In the genomic region with DNA sequence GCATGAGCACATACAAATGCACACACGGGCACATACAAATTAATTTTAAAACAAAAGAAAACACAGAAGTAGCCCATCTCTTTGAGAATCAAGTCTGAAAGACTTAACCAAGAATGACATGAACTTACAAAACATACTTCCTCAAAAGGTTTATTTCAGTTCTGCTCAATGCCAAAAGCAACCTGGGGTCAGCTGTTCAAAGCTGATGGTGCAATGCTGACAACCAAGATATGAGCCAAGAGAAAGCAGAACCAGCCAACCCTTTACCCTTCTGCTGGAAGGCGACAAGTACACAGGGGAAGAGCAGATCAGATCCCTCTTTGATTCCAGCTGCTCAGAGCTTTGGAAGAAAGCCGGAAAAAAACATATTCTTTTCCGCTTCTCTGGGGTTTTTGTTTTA, we compare ENCODE assay signal across 9 mouse cellular contexts. TPM values are rescaled to one million over a fixed set of nuclear protein-coding genes. Genes with fewer than 3 reads are reported as not detected.
DNase-seq lines count a peak whose midpoint lies in the region; ATAC-seq and TF ChIP-seq lines count a peak whose summit lies in the region.
"Had no signal": no experiment of that assay in that cellular context is flagged by ENCODE, and none has a peak within 500 bp of the region (broad histone marks: within the 10 kb centered on the region; RNA-seq: fewer than 3 reads in every experiment).

No protein-coding gene starts in this region.

- H3K36me3 ChIP-seq in liver, embryonic 16.5 days (ENCODE audit: control insufficient read depth, insufficient read depth): no peaks in the 10 kb centered on the region
- H3K36me3 ChIP-seq in splenic B cell, adult 2 months (ENCODE audit: control insufficient read depth, insufficient read depth, low read length, poor library complexity, severe bottlenecking): no peaks in the 10 kb centered on the region
- H3K36me3 ChIP-seq in kidney, embryonic 16.5 days (ENCODE audit: insufficient read depth, low read length): peaks cover 18% of the 10 kb centered on the region

- TF ChIP-seq CTCF in layer of hippocampus, adult 2 months (conservative IDR thresholded peaks at IDR 0.05): no peak

- ATAC-seq in common myeloid progenitor, adult 5-6 weeks (replicated peaks; ENCODE audit: low read depth, poor library complexity, severe bottlenecking): peak; percentile 94
- ATAC-seq in liver, embryonic 16.5 days (ENCODE audit: low read depth): peak; percentile 67
- no peak for ATAC-seq in kidney, embryonic 16.5 days (ENCODE audit: low FRiP score, low TSS enrichment)
- ATAC-seq: midbrain, embryonic 16.5 days had no signal

- DNase-seq in layer of hippocampus, adult 2 months (ENCODE audit: low spot score in 2 of 2): no peak
- DNase-seq in layer of hippocampus, adult 8-10 months (ENCODE audit: low spot score in 2 of 2): no peak
- DNase-seq in splenic B cell, adult 2 months (ENCODE audit: low read depth, low spot score): peak; percentile 77
- DNase-seq in thymus, adult 18-20 months: no peak
- DNase-seq: kidney, adult 18-20 months had no signal

- peaks cover 7% of the 10 kb centered on the region for H3K4me1 ChIP-seq in liver, embryonic 16.5 days (ENCODE audit: control insufficient read depth, low read depth, low read length)
- H3K4me1 ChIP-seq in kidney, embryonic 16.5 days (ENCODE audit: insufficient read depth, low read length): no peaks in the 10 kb centered on the region

- 49% methylated on average over 4 of the region's 4 CpGs for whole genome bisulfite sequencing in liver, embryonic 16.5 days (ENCODE audit: insufficient replicate concordance)
- 90% methylated on average over 4 of the region's 4 CpGs for WGBS in kidney, embryonic 16.5 days

- H3K9me3 ChIP-seq in liver, embryonic 16.5 days (replicated peaks; ENCODE audit: control insufficient read depth, low read length): no peaks in the 10 kb centered on the region
- H3K9me3 ChIP-seq in kidney, embryonic 16.5 days (ENCODE audit: low read length): no peaks in the 10 kb centered on the region

- peak overlapping the region; percentile 52; the same call in 1 of the 2 replicates for H3K27ac ChIP-seq in layer of hippocampus, adult 2 months
- H3K27ac ChIP-seq in liver, embryonic 16.5 days (ENCODE audit: low read length): peak overlapping the region; percentile 57
- no peak overlapping the region for H3K27ac ChIP-seq in kidney, embryonic 16.5 days (ENCODE audit: low read length)

- H3K4me2 ChIP-seq in liver, embryonic 16.5 days (ENCODE audit: low read depth, low read length): peak overlapping the region; percentile 12; the same call in 1 of the 2 replicates
- no peak overlapping the region for H3K4me2 ChIP-seq in kidney, embryonic 16.5 days (replicated peaks; ENCODE audit: low read depth, low read length)

- H3K27me3 ChIP-seq in liver, embryonic 16.5 days (ENCODE audit: control insufficient read depth, insufficient read depth, low read depth, low read length): no peaks in the 10 kb centered on the region
- no peaks in the 10 kb centered on the region for H3K27me3 ChIP-seq in splenic B cell, adult 2 months (ENCODE audit: control insufficient read depth, insufficient read depth, low read length, poor library complexity, severe bottlenecking)
- no peaks in the 10 kb centered on the region for H3K27me3 ChIP-seq in kidney, embryonic 16.5 days (ENCODE audit: insufficient read depth, low read length)

- H3K4me3 ChIP-seq in layer of hippocampus, adult 2 months: no peak overlapping the region
- H3K4me3 ChIP-seq in liver, embryonic 16.5 days (ENCODE audit: low read depth, low read length): no peak overlapping the region
- H3K4me3 ChIP-seq in kidney, embryonic 16.5 days (ENCODE audit: low read length): no peak overlapping the region

- no peak overlapping the region for H3K9ac ChIP-seq in liver, embryonic 16.5 days (ENCODE audit: low read depth, low read length)
- H3K9ac ChIP-seq in kidney, embryonic 16.5 days (replicated peaks; ENCODE audit: low read length): no peak overlapping the region

RNA-seq across cellular contexts. Expression of gene Ube2l3, which starts 21.1 kb away (rescaled TPM):
- 100 to 1,000 TPM; 133 to 139 TPM for total RNA-seq in layer of hippocampus, adult 2 months (2021)
- total RNA-seq in layer of hippocampus, adult 8-10 months (2022): 100 to 1,000 TPM; 126 to 157 (median 142) TPM
- total RNA-seq in common myeloid progenitor, adult 5-6 weeks (2017): 135 and 163 TPM in 2 replicates
- 164 and 179 TPM in 2 replicates for polyA plus RNA-seq in liver, embryonic 16.5 days (2015; fragmentation: Nextera tagmentation; extraction: Ambion mirVana)
- 332 and 350 TPM in 2 replicates for polyA plus RNA-seq in kidney, embryonic 16.5 days (2015; fragmentation: Nextera tagmentation; extraction: Ambion mirVana)

RNA-seq across cellular contexts. Expression of gene Rimbp3, which starts 27.0 kb away (rescaled TPM):
- 1 to 10 TPM; 3.9 to 4.3 TPM for total RNA-seq in layer of hippocampus, adult 2 months (2021)
- total RNA-seq in layer of hippocampus, adult 8-10 months (2022): 1 to 10 TPM; 2.8 to 3.8 (median 3.5) TPM
- total RNA-seq in common myeloid progenitor, adult 5-6 weeks (2017): 0.18 and 0.29 TPM in 2 replicates
- polyA plus RNA-seq in liver, embryonic 16.5 days (2015; fragmentation: Nextera tagmentation; extraction: Ambion mirVana): 0.04 and 0.05 TPM in 2 replicates
- polyA plus RNA-seq in kidney, embryonic 16.5 days (2015; fragmentation: Nextera tagmentation; extraction: Ambion mirVana): 0.36 and 0.51 TPM in 2 replicates

RNA-seq across cellular contexts. Expression of gene Ccdc116, which starts 34.4 kb away (rescaled TPM):
- total RNA-seq in layer of hippocampus, adult 2 months (2021): 1 to 10 TPM; 2.0 to 2.7 TPM
- total RNA-seq in layer of hippocampus, adult 8-10 months (2022): 1 to 10 TPM in 3 of 4 experiments, under 1 TPM in 1; 0.71 to 2.4 (median 1.6) TPM
- 1.6 and 4.5 TPM in 2 replicates for total RNA-seq in common myeloid progenitor, adult 5-6 weeks (2017)
- polyA plus RNA-seq in liver, embryonic 16.5 days (2015; fragmentation: Nextera tagmentation; extraction: Ambion mirVana): 0.14 and 0.45 TPM in 2 replicates
- 0.31 and 0.36 TPM in 2 replicates for polyA plus RNA-seq in kidney, embryonic 16.5 days (2015; fragmentation: Nextera tagmentation; extraction: Ambion mirVana)

RNA-seq across cellular contexts. Expression of gene Ydjc, which starts 37.0 kb away (rescaled TPM):
- total RNA-seq in layer of hippocampus, adult 2 months (2021): 10 to 100 TPM; 24.5 to 25.2 TPM
- total RNA-seq in layer of hippocampus, adult 8-10 months (2022): 10 to 100 TPM; 23.2 to 31.9 (median 25.8) TPM
- total RNA-seq in common myeloid progenitor, adult 5-6 weeks (2017): 14.3 and 25.8 TPM in 2 replicates
- polyA plus RNA-seq in liver, embryonic 16.5 days (2015; fragmentation: Nextera tagmentation; extraction: Ambion mirVana): 5.3 and 5.6 TPM in 2 replicates
- 7.2 and 7.8 TPM in 2 replicates for polyA plus RNA-seq in kidney, embryonic 16.5 days (2015; fragmentation: Nextera tagmentation; extraction: Ambion mirVana)

RNA-seq across cellular contexts. Expression of gene Sdf2l1, which starts 49.2 kb away (rescaled TPM):
- total RNA-seq in layer of hippocampus, adult 2 months (2021): 10 to 100 TPM; 21.6 to 26.4 TPM
- 10 to 100 TPM; 25.6 to 40.2 (median 33.6) TPM for total RNA-seq in layer of hippocampus, adult 8-10 months (2022)
- 47.0 and 52.7 TPM in 2 replicates for total RNA-seq in common myeloid progenitor, adult 5-6 weeks (2017)
- polyA plus RNA-seq in liver, embryonic 16.5 days (2015; fragmentation: Nextera tagmentation; extraction: Ambion mirVana): 43.3 and 45.5 TPM in 2 replicates
- 95.5 and 105 TPM in 2 replicates for polyA plus RNA-seq in kidney, embryonic 16.5 days (2015; fragmentation: Nextera tagmentation; extraction: Ambion mirVana)
